14 mouse cellular contexts compared by ENCODE assay signal in genomic region chr12:103393528-103393927, GRCm38 (mm10). TPM values are rescaled to one million over a fixed set of nuclear protein-coding genes. Genes with fewer than 3 reads are reported as not detected.
DNase-seq lines count a peak whose midpoint lies in the region; ATAC-seq and TF ChIP-seq lines count a peak whose summit lies in the region.
"Had no signal": no experiment of that assay in that cellular context is flagged by ENCODE, and none has a peak within 500 bp of the region (broad histone marks: within the 10 kb centered on the region; RNA-seq: fewer than 3 reads in every experiment).

No protein-coding gene starts in this region.

- H3K4me3 ChIP-seq in stomach, embryonic 16.5 days (replicated peaks; ENCODE audit: low read length) = no peak overlapping the region
- H3K4me3 ChIP-seq in forebrain, postnatal 0 days (ENCODE audit: low read depth, low read length) = no peak overlapping the region
- H3K4me3 ChIP-seq: forebrain, embryonic 13.5 days; neural tube, embryonic 13.5 days had no signal

- peak; percentile 25; the same call in 1 of the 2 replicates for ATAC-seq in stomach, embryonic 16.5 days (ENCODE audit: insufficient read depth, low FRiP score)
- ATAC-seq in forebrain, postnatal 0 days = no peak
- ATAC-seq: forebrain, embryonic 13.5 days; midbrain, embryonic 16.5 days had no signal

- 21% methylated on average over 6 of the region's 6 CpGs for WGBS in stomach, embryonic 16.5 days
- 83% methylated on average over 6 of the region's 6 CpGs for WGBS in forebrain, postnatal 0 days

- H3K27me3 ChIP-seq in stomach, embryonic 16.5 days (ENCODE audit: control insufficient read depth, insufficient read depth, low read length) = no peaks in the 10 kb centered on the region
- no peaks in the 10 kb centered on the region for H3K27me3 ChIP-seq in forebrain, postnatal 0 days (ENCODE audit: insufficient read depth, low read length)
- H3K27me3 ChIP-seq: forebrain, embryonic 13.5 days; neural tube, embryonic 13.5 days had no signal

- no peak for TF ChIP-seq CTCF in forebrain, postnatal 0 days (IDR thresholded peaks at IDR 0.05; ENCODE audit: low read depth)

- H3K4me2 ChIP-seq in stomach, embryonic 16.5 days (ENCODE audit: low read depth, low read length) = no peak overlapping the region
- no peak overlapping the region for H3K4me2 ChIP-seq in forebrain, postnatal 0 days (ENCODE audit: low read depth)
- H3K4me2 ChIP-seq: forebrain, embryonic 13.5 days; neural tube, embryonic 13.5 days had no signal

- no peaks in the 10 kb centered on the region for H3K36me3 ChIP-seq in stomach, embryonic 16.5 days (ENCODE audit: control insufficient read depth, insufficient read depth, low read length)
- H3K36me3 ChIP-seq in forebrain, postnatal 0 days (ENCODE audit: insufficient read depth) = no peaks in the 10 kb centered on the region
- H3K36me3 ChIP-seq: neural tube, embryonic 13.5 days had no signal

- no peak overlapping the region for H3K27ac ChIP-seq in stomach, embryonic 16.5 days (ENCODE audit: low read length)
- no peak overlapping the region for H3K27ac ChIP-seq in forebrain, postnatal 0 days (ENCODE audit: low read depth, low read length)
- H3K27ac ChIP-seq: forebrain, embryonic 13.5 days; neural tube, embryonic 13.5 days had no signal

- no peak overlapping the region for H3K9ac ChIP-seq in stomach, embryonic 16.5 days (ENCODE audit: low read length)
- no peak overlapping the region for H3K9ac ChIP-seq in forebrain, postnatal 0 days
- H3K9ac ChIP-seq: forebrain, embryonic 13.5 days; neural tube, embryonic 13.5 days had no signal

- peak; percentile 47 for DNase-seq in spleen, adult 12 weeks (ENCODE audit: low spot score)
- DNase-seq in spleen, postnatal 14 days (ENCODE audit: low spot score in 2 of 2) = no peak
- DNase-seq in c-Kit-positive CD71-positive TER-119-positive erythroid progenitor cells, embryonic 14.5 days (ENCODE audit: low spot score) = peak; percentile 92
- DNase-seq in liver = peak; percentile 79
- no peak for DNase-seq in adrenal gland, adult 2 months
- no peak for DNase-seq in forebrain, postnatal 0 days
- DNase-seq: cerebellum, postnatal 36 days; gastrocnemius, postnatal 14 days; heart, postnatal 36 days; kidney, adult 18-20 months had no signal

- no peaks in the 10 kb centered on the region for H3K9me3 ChIP-seq in stomach, embryonic 16.5 days (replicated peaks; ENCODE audit: control insufficient read depth, low read length)
- H3K9me3 ChIP-seq in forebrain, postnatal 0 days (ENCODE audit: low read length) = no peaks in the 10 kb centered on the region
- H3K9me3 ChIP-seq: forebrain, embryonic 13.5 days; neural tube, embryonic 13.5 days had no signal

- H3K4me1 ChIP-seq in stomach, embryonic 16.5 days (ENCODE audit: control insufficient read depth, insufficient read depth, low read length) = peaks cover 4% of the 10 kb centered on the region; the same call in 1 of the 2 replicates
- H3K4me1 ChIP-seq in forebrain, postnatal 0 days (ENCODE audit: insufficient read depth) = peaks cover 5% of the 10 kb centered on the region; the same call in 1 of the 2 replicates

RNA-seq across cellular contexts. Expression of gene Otub2, which starts 5.0 kb away (rescaled TPM):
- polyA plus RNA-seq in stomach, embryonic 16.5 days (2015; fragmentation: Nextera tagmentation; extraction: Ambion mirVana) = 10.6 and 12.2 TPM in 2 replicates
- 1 to 10 TPM; 3.0 to 3.8 TPM for total RNA-seq in adrenal gland, adult 2 months (2021)
- 2.6 and 3.3 TPM in 2 replicates for polyA plus RNA-seq in adrenal gland, adult 2 months (2012; rRNA removed)
- total RNA-seq in forebrain, postnatal 0 days (2014; rRNA removed) = 22.2 and 26.5 TPM in 2 replicates
- 18.9 and 21.3 TPM in 2 replicates for polyA plus RNA-seq in forebrain, postnatal 0 days (2015; fragmentation: Nextera tagmentation; extraction: Ambion mirVana)

RNA-seq across cellular contexts. Expression of gene 9330161L09Rik, which starts 14.1 kb away (rescaled TPM):
- 0.18 and 0.39 TPM in 2 replicates for polyA plus RNA-seq in stomach, embryonic 16.5 days (2015; fragmentation: Nextera tagmentation; extraction: Ambion mirVana)
- 1 to 10 TPM in 1 of 2 experiments, under 1 TPM in 1; 0.98 to 2.2 TPM for total RNA-seq in adrenal gland, adult 2 months (2021)
- polyA plus RNA-seq in adrenal gland, adult 2 months (2012; rRNA removed) = 0.39 and 0.70 TPM in 2 replicates
- 5.1 and 11.8 TPM in 2 replicates for total RNA-seq in forebrain, postnatal 0 days (2014; rRNA removed)
- polyA plus RNA-seq in forebrain, postnatal 0 days (2015; fragmentation: Nextera tagmentation; extraction: Ambion mirVana) = 0.82 and 1.3 TPM in 2 replicates

RNA-seq across cellular contexts. Expression of gene Ddx24, which starts 32.1 kb away (rescaled TPM):
- polyA plus RNA-seq in stomach, embryonic 16.5 days (2015; fragmentation: Nextera tagmentation; extraction: Ambion mirVana) = 79.8 and 85.7 TPM in 2 replicates
- total RNA-seq in adrenal gland, adult 2 months (2021) = 100 to 1,000 TPM; 116 to 132 TPM
- 29.0 and 38.9 TPM in 2 replicates for polyA plus RNA-seq in adrenal gland, adult 2 months (2012; rRNA removed)
- 140 and 175 TPM in 2 replicates for total RNA-seq in forebrain, postnatal 0 days (2014; rRNA removed)
- polyA plus RNA-seq in forebrain, postnatal 0 days (2015; fragmentation: Nextera tagmentation; extraction: Ambion mirVana) = 169 and 173 TPM in 2 replicates

RNA-seq across cellular contexts. Expression of gene Asb2, which starts 37.7 kb away (rescaled TPM):
- polyA plus RNA-seq in stomach, embryonic 16.5 days (2015; fragmentation: Nextera tagmentation; extraction: Ambion mirVana) = 26.3 and 27.7 TPM in 2 replicates
- total RNA-seq in adrenal gland, adult 2 months (2021) = 1 to 10 TPM; 1.2 to 2.0 TPM
- polyA plus RNA-seq in adrenal gland, adult 2 months (2012; rRNA removed) = 6.3 and 8.2 TPM in 2 replicates
- total RNA-seq in forebrain, postnatal 0 days (2014; rRNA removed) = 1.6 and 2.1 TPM in 2 replicates
- 1.5 and 1.6 TPM in 2 replicates for polyA plus RNA-seq in forebrain, postnatal 0 days (2015; fragmentation: Nextera tagmentation; extraction: Ambion mirVana)

RNA-seq across cellular contexts. Expression of gene Ifi27, which starts 40.5 kb away (rescaled TPM):
- 49.3 and 56.6 TPM in 2 replicates for polyA plus RNA-seq in stomach, embryonic 16.5 days (2015; fragmentation: Nextera tagmentation; extraction: Ambion mirVana)
- 1,000 to 10,000 TPM in 1 of 2 experiments, 100 to 1,000 TPM in 1; 923 to 1,715 TPM for total RNA-seq in adrenal gland, adult 2 months (2021)
- 1,448 and 1,459 TPM in 2 replicates for polyA plus RNA-seq in adrenal gland, adult 2 months (2012; rRNA removed)
- total RNA-seq in forebrain, postnatal 0 days (2014; rRNA removed) = 13.2 and 19.1 TPM in 2 replicates
- polyA plus RNA-seq in forebrain, postnatal 0 days (2015; fragmentation: Nextera tagmentation; extraction: Ambion mirVana) = 22.1 and 26.5 TPM in 2 replicates

Comparison
In these comparisons a context has a peak if more than half of its experiments do, and no peak if none do; other contexts are left out.
1. DNase-seq: peak in spleen, adult 12 weeks (single experiment), c-Kit-positive CD71-positive TER-119-positive erythroid progenitor cells, embryonic 14.5 days (single experiment) and liver (single experiment); none in spleen, postnatal 14 days (0 of 2), adrenal gland, adult 2 months (single experiment) and forebrain, postnatal 0 days (single experiment).